Mouse (Mus musculus): ENCODE results near the gene Car4. TPM values are rescaled to one million over a fixed set of nuclear protein-coding genes. Genes with fewer than 3 reads are reported as not detected.

The Car4 gene
- polyA plus RNA-seq, 2 experiments, result 0.20 TPM; not detected in 1

GRCm38 (mm10) chr11:84932261-84932660 is 25.3 kb upstream of the Car4 start:
- H3K4me3 ChIP-seq (replicated peaks; ENCODE audit: low read length), result no peak overlapping the region
- no peaks in the 10 kb centered on the region for H3K36me3 ChIP-seq (ENCODE audit: control insufficient read depth, insufficient read depth, low read length)
- WGBS, result 16% methylated on average over 6 of the region's 6 CpGs
- no peak overlapping the region for H3K27ac ChIP-seq (replicated peaks; ENCODE audit: low read depth, low read length)
- no peak overlapping the region for H3K4me2 ChIP-seq (replicated peaks; ENCODE audit: low read depth, low read length, severe bottlenecking)
- DNase-seq (ENCODE audit: low spot score) (no peak), ATAC-seq (ENCODE audit: low FRiP score, low read depth) (no peak)
- no peak for TF ChIP-seq POLR2A (IDR thresholded peaks at IDR 0.05; ENCODE audit: borderline replicate concordance, extremely low read depth, insufficient read depth, insufficient read length)
- H3K9me3 ChIP-seq (ENCODE audit: control insufficient read depth, low read length), result no peaks in the 10 kb centered on the region
- H3K9ac ChIP-seq (ENCODE audit: low read depth, low read length, severe bottlenecking), result no peak overlapping the region
- no peaks in the 10 kb centered on the region for H3K4me1 ChIP-seq (ENCODE audit: control insufficient read depth, insufficient read depth, low read length)
- H3K27me3 ChIP-seq (ENCODE audit: control insufficient read depth, insufficient read depth, low read length), result no peaks in the 10 kb centered on the region

DNA sequence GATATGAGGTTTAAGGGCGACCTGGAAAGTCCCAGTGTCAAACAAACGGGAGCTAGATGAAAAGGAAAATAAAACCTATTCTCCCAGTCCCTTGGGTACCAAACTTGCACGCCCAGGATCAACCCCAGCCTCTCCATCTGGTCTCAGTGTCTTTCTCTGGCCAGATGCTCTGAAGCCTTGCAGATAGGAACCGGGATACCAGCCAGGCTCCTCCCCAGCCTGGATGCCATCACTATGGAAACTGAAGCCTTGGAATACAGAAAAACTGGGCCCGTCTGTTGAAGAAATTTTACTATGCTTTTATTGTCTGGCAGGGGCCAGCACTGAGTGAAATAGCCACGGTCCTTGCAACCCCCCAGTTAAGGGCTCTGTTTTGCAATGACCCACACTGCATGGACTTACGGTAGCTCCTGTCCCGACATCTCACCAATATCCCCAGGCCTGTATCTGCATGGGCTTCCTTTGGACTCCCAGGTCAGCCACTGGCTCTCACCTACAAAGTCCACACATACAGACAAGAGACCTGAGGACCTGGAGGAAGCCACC is 18.0 kb upstream of the Car4 start:
- no peaks in the 10 kb centered on the region for H3K4me1 ChIP-seq (ENCODE audit: control insufficient read depth, insufficient read depth, low read length)
- 49% methylated on average over 8 of the region's 8 CpGs for WGBS
- H3K27me3 ChIP-seq (ENCODE audit: control insufficient read depth, insufficient read depth, low read length), result no peaks in the 10 kb centered on the region
- H3K27ac ChIP-seq (replicated peaks; ENCODE audit: low read depth, low read length), result no peak overlapping the region
- DNase-seq (ENCODE audit: low spot score), result no peak
- H3K4me3 ChIP-seq (replicated peaks; ENCODE audit: low read length), result no peak overlapping the region
- H3K36me3 ChIP-seq (ENCODE audit: control insufficient read depth, insufficient read depth, low read length), result no peaks in the 10 kb centered on the region
- no peak for TF ChIP-seq POLR2A (IDR thresholded peaks at IDR 0.05; ENCODE audit: borderline replicate concordance, extremely low read depth, insufficient read depth, insufficient read length)
- no peak overlapping the region for H3K4me2 ChIP-seq (replicated peaks; ENCODE audit: low read depth, low read length, severe bottlenecking)
- H3K9me3 ChIP-seq (ENCODE audit: control insufficient read depth, low read length), result no peaks in the 10 kb centered on the region
- no peak overlapping the region for H3K9ac ChIP-seq (ENCODE audit: low read depth, low read length, severe bottlenecking)
- ATAC-seq (ENCODE audit: low FRiP score, low read depth), result no peak

DNA sequence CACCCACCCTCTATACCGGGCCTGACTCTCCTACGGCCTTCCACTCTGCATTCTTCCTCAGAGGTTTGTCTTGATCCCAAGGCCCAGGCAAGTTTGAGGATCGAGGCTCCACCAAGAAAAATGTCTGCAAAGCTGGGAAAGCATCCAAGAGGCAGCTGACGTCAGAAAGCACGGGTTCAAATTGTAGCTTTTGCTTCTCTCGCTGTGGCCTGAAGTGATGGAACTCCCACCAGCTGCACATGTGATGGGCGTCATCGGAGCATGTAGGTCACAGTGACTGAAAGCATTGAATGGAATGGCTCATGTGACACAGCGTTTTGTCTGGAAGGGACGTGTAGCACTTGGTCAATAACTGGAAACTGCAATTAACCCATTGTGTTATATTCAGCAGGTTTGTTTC is 17.4 kb upstream of the Car4 start:
- no peaks in the 10 kb centered on the region for H3K4me1 ChIP-seq (ENCODE audit: control insufficient read depth, insufficient read depth, low read length)
- H3K27ac ChIP-seq (replicated peaks; ENCODE audit: low read depth, low read length), result no peak overlapping the region
- WGBS, result 81% methylated on average over 10 of the region's 10 CpGs
- H3K36me3 ChIP-seq (ENCODE audit: control insufficient read depth, insufficient read depth, low read length), result no peaks in the 10 kb centered on the region
- H3K9me3 ChIP-seq (ENCODE audit: control insufficient read depth, low read length), result no peaks in the 10 kb centered on the region
- no peak overlapping the region for H3K9ac ChIP-seq (ENCODE audit: low read depth, low read length, severe bottlenecking)
- H3K4me3 ChIP-seq (replicated peaks; ENCODE audit: low read length), result no peak overlapping the region
- ATAC-seq (ENCODE audit: low FRiP score, low read depth), result no peak
- no peak overlapping the region for H3K4me2 ChIP-seq (replicated peaks; ENCODE audit: low read depth, low read length, severe bottlenecking)
- no peak for TF ChIP-seq POLR2A (IDR thresholded peaks at IDR 0.05; ENCODE audit: borderline replicate concordance, extremely low read depth, insufficient read depth, insufficient read length)
- H3K27me3 ChIP-seq (ENCODE audit: control insufficient read depth, insufficient read depth, low read length), result no peaks in the 10 kb centered on the region
- no peak for DNase-seq (ENCODE audit: low spot score)

- no peak for ATAC-seq (ENCODE audit: low FRiP score, low read depth)
- Histone ChIP-seq H3K4me3 (replicated peaks; ENCODE audit: low read length) (peak overlapping the region; percentile 18; the same call in 1 of the 2 replicates), H3K27me3 (ENCODE audit: control insufficient read depth, insufficient read depth, low read length) (no peaks in the 10 kb centered on the region), H3K4me2 (replicated peaks; ENCODE audit: low read depth, low read length, severe bottlenecking) (peak overlapping the region; percentile 35), H3K27ac (replicated peaks; ENCODE audit: low read depth, low read length) (no peak overlapping the region), H3K4me1 (ENCODE audit: control insufficient read depth, insufficient read depth, low read length) (no peaks in the 10 kb centered on the region), H3K9me3 (ENCODE audit: control insufficient read depth, low read length) (no peaks in the 10 kb centered on the region), H3K9ac (ENCODE audit: low read depth, low read length, severe bottlenecking) (no peak overlapping the region), H3K36me3 (ENCODE audit: control insufficient read depth, insufficient read depth, low read length) (no peaks in the 10 kb centered on the region)
- TF ChIP-seq POLR2A (IDR thresholded peaks at IDR 0.05; ENCODE audit: borderline replicate concordance, extremely low read depth, insufficient read depth, insufficient read length), result no peak
- peak; percentile 84 for DNase-seq (ENCODE audit: low spot score)
- 0% methylated on average over 15 of the region's 15 CpGs for WGBS
These were observed 13.6 kb upstream of the Car4 start for GRCm38 (mm10) chr11:84943948-84944347.

GRCm38 (mm10) chr11:84944639-84945435 is 12.7 kb upstream of the Car4 start:
- no peak overlapping the region for H3K4me2 ChIP-seq (replicated peaks; ENCODE audit: low read depth, low read length, severe bottlenecking)
- H3K27me3 ChIP-seq (ENCODE audit: control insufficient read depth, insufficient read depth, low read length), result no peaks in the 10 kb centered on the region
- H3K27ac ChIP-seq (replicated peaks; ENCODE audit: low read depth, low read length), result no peak overlapping the region
- no peaks in the 10 kb centered on the region for H3K36me3 ChIP-seq (ENCODE audit: control insufficient read depth, insufficient read depth, low read length)
- DNase-seq (ENCODE audit: low spot score) (no peak), ATAC-seq (ENCODE audit: low FRiP score, low read depth) (no peak)
- H3K4me1 ChIP-seq (ENCODE audit: control insufficient read depth, insufficient read depth, low read length), result no peaks in the 10 kb centered on the region
- 6% methylated on average over 12 of the region's 12 CpGs for WGBS
- H3K4me3 ChIP-seq (replicated peaks; ENCODE audit: low read length), result no peak overlapping the region
- H3K9me3 ChIP-seq (ENCODE audit: control insufficient read depth, low read length), result no peaks in the 10 kb centered on the region
- no peak overlapping the region for H3K9ac ChIP-seq (ENCODE audit: low read depth, low read length, severe bottlenecking)
- no peak for TF ChIP-seq POLR2A (IDR thresholded peaks at IDR 0.05; ENCODE audit: borderline replicate concordance, extremely low read depth, insufficient read depth, insufficient read length)

All from limb, embryonic 14.5 days (tissue).